Mouse (Mus musculus): ENCODE measurements around the gene E030030I06Rik.

- TF ChIP-seq CTCF (IDR thresholded peaks at IDR 0.05; ENCODE audit: low read depth): no peak
- no peak for TF ChIP-seq EP300 (optimal IDR thresholded peaks at IDR 0.05)
These were observed at the start of gene E030030I06Rik for GRCm38 (mm10) chr10:22149073-22149690.

All from stomach, postnatal 0 days (tissue).